Comparison of ENCODE assay signal across 25 mouse cellular contexts in genomic region chr17:79761841-79762240, GRCm38 (mm10). TPM values are rescaled to one million over a fixed set of nuclear protein-coding genes. Genes with fewer than 3 reads are reported as not detected.
"Had no signal": no experiment of that assay in that cellular context is flagged by ENCODE, and none has a peak within 500 bp of the region (broad histone marks: within the 10 kb centered on the region; RNA-seq: fewer than 3 reads in every experiment).

No protein-coding gene starts in this region.

- H3K4me2 ChIP-seq: heart, embryonic 12.5 days; hindbrain, embryonic 12.5 days; hindbrain, embryonic 14.5 days; intestine, embryonic 15.5 days; kidney, embryonic 15.5 days; limb, embryonic 12.5 days; liver, embryonic 11.5 days had no signal

- H3K27me3 ChIP-seq: heart, embryonic 12.5 days; hindbrain, embryonic 12.5 days; intestine, embryonic 15.5 days; kidney, embryonic 15.5 days had no signal

- H3K9ac ChIP-seq: heart, embryonic 12.5 days; hindbrain, embryonic 12.5 days; hindbrain, embryonic 14.5 days; intestine, embryonic 15.5 days; kidney, embryonic 15.5 days; limb, embryonic 12.5 days had no signal

- DNase-seq: gastrocnemius, adult 2 months; gastrocnemius, postnatal 10 days; gastrocnemius, postnatal 25 days; heart, adult 18-20 months; heart, postnatal 10 days; heart, postnatal 4 days; kidney, postnatal 10 days; kidney, postnatal 25 days; kidney, postnatal 4 days; liver had no signal

- H3K36me3 ChIP-seq: heart, embryonic 10.5 days; heart, embryonic 12.5 days; hindbrain, embryonic 10.5 days; hindbrain, embryonic 12.5 days; intestine, embryonic 15.5 days; kidney, embryonic 15.5 days; limb, embryonic 10.5 days; limb, embryonic 12.5 days had no signal

- H3K9me3 ChIP-seq: heart, embryonic 10.5 days; heart, embryonic 12.5 days; hindbrain, embryonic 12.5 days; intestine, embryonic 15.5 days; kidney, embryonic 15.5 days; limb, embryonic 10.5 days; limb, embryonic 12.5 days had no signal

- H3K4me3 ChIP-seq: gastrocnemius, adult 2 months; heart, embryonic 10.5 days; heart, embryonic 12.5 days; hindbrain, embryonic 10.5 days; hindbrain, embryonic 12.5 days; intestine, embryonic 15.5 days; kidney, embryonic 15.5 days; layer of hippocampus, adult 2 months; left cerebral cortex, adult 2 months; limb, embryonic 10.5 days; limb, embryonic 12.5 days had no signal

- H3K27ac ChIP-seq: gastrocnemius, adult 2 months; heart, embryonic 10.5 days; hindbrain, embryonic 10.5 days; hindbrain, embryonic 12.5 days; hindbrain, embryonic 14.5 days; intestine, embryonic 15.5 days; kidney, embryonic 15.5 days; layer of hippocampus, adult 2 months; left cerebral cortex, adult 2 months; limb, embryonic 10.5 days; limb, embryonic 12.5 days had no signal

- ATAC-seq: hindbrain, embryonic 16.5 days; inflammation-experienced regulatory T-cells, adult 6 months; intestine, embryonic 15.5 days; intestine, postnatal 0 days had no signal

- H3K4me1 ChIP-seq: heart, embryonic 12.5 days; intestine, embryonic 15.5 days had no signal

RNA-seq across cellular contexts. Expression of gene Cyp1b1, which starts 47.0 kb away (rescaled TPM):
- polyA plus RNA-seq: inflammation-experienced regulatory T-cells, adult 6 months had no signal
